Mouse (Mus musculus): ENCODE data around the gene Fam49a. TPM values are rescaled to one million over a fixed set of nuclear protein-coding genes. Genes with fewer than 3 reads are reported as not detected.

Fam49a gene
- polyA plus RNA-seq, 1 experiment: not detected

- Histone ChIP-seq H3K36me3 (ENCODE audit: control insufficient read depth, insufficient read depth) (no peaks in the 10 kb centered on the region), H3K79me3 (ENCODE audit: low read depth) (no peaks in the 10 kb centered on the region), H3ac (ENCODE audit: control insufficient read depth, insufficient read length, low read depth) (no peak overlapping the region), H3K79me2 (ENCODE audit: control insufficient read depth, insufficient read depth) (no peaks in the 10 kb centered on the region), H3K27me3 (ENCODE audit: control insufficient read depth, insufficient read depth, insufficient read length) (no peaks in the 10 kb centered on the region), H3K4me3 (ENCODE audit: insufficient read depth, poor library complexity, severe bottlenecking) (no peak overlapping the region)
- no peak for TF ChIP-seq MYOG (IDR thresholded peaks at IDR 0.05; ENCODE audit: control insufficient read depth, extremely low read depth, insufficient read length)
- no peak for TF ChIP-seq CEBPB (IDR thresholded peaks at IDR 0.05; ENCODE audit: low read depth)
- TF ChIP-seq FOSL1 (IDR thresholded peaks at IDR 0.05; ENCODE audit: insufficient read depth, low read length, poor library complexity, severe bottlenecking): no peak
- TF ChIP-seq MYOD1 (IDR thresholded peaks at IDR 0.05; ENCODE audit: control insufficient read depth, insufficient read length, low read depth): no peak
- TF ChIP-seq CTCF (IDR thresholded peaks at IDR 0.05; ENCODE audit: control insufficient read depth, insufficient read depth, insufficient read length): no peak
- no peak for TF ChIP-seq MAX (IDR thresholded peaks at IDR 0.05)
Measured at GRCm38 (mm10) chr12:12354115-12354653, 92.2 kb downstream of the Fam49a start.

DNA sequence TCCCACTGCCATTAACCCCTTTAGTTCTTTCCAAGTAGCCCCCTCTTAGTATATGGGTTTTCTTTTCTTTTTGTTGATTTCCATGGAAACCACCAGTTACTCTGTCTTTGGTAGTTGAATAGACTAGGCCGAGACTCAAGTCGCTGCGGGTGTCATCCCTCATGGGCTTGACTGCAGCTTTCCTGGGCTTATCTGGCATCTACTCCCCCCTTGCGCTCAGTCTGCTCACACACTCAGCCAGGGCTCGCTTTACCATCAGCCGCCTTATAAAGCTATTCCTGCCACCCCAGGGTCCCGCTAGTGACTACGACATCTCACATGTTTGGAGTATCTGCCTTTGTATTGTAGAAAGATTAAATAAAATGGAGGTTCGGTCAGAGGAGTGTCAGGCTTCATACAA is 94.1 kb downstream of the Fam49a start:
- Histone ChIP-seq H3ac (ENCODE audit: control insufficient read depth, insufficient read length, low read depth) (no peak overlapping the region), H3K27me3 (ENCODE audit: control insufficient read depth, insufficient read depth, insufficient read length) (no peaks in the 10 kb centered on the region), H3K36me3 (ENCODE audit: control insufficient read depth, insufficient read depth) (no peaks in the 10 kb centered on the region), H3K79me2 (ENCODE audit: control insufficient read depth, insufficient read depth) (no peaks in the 10 kb centered on the region), H3K4me3 (ENCODE audit: insufficient read depth, poor library complexity, severe bottlenecking) (no peak overlapping the region), H3K79me3 (ENCODE audit: low read depth) (no peaks in the 10 kb centered on the region)
- TF ChIP-seq USF1 (IDR thresholded peaks at IDR 0.05; ENCODE audit: low read depth): no peak
- TF ChIP-seq MYOD1 (IDR thresholded peaks at IDR 0.05; ENCODE audit: control insufficient read depth, insufficient read length, low read depth): no peak
- no peak for TF ChIP-seq MAX (IDR thresholded peaks at IDR 0.05)
- no peak for TF ChIP-seq CEBPB (IDR thresholded peaks at IDR 0.05; ENCODE audit: low read depth)
- no peak for TF ChIP-seq FOSL1 (IDR thresholded peaks at IDR 0.05; ENCODE audit: insufficient read depth, low read length, poor library complexity, severe bottlenecking)
- TF ChIP-seq CTCF (IDR thresholded peaks at IDR 0.05; ENCODE audit: control insufficient read depth, insufficient read depth, insufficient read length): no peak
- TF ChIP-seq MYOG (IDR thresholded peaks at IDR 0.05; ENCODE audit: control insufficient read depth, extremely low read depth, insufficient read length): no peak

DNA sequence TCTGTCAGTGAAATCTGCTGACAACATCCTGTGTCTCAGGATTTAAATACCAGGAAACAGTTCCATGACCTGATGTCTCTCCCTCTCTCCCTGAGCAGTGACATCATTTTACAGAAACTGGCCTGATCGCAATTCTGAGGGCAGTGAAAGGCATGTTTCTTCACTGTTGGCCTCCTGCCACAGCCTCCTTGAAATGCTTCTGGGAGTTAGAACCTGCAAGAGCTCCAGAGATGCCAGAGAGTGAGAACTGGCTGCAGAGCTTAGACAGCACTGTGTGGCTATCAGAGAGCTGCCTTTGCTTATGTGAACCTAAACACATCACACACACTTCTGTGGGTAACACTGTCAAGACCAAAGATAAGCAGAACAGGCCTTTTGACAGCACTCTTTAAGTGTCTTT is 94.5 kb downstream of the Fam49a start:
- Histone ChIP-seq H3K79me2 (ENCODE audit: control insufficient read depth, insufficient read depth) (no peaks in the 10 kb centered on the region), H3K27me3 (ENCODE audit: control insufficient read depth, insufficient read depth, insufficient read length) (no peaks in the 10 kb centered on the region), H3K36me3 (ENCODE audit: control insufficient read depth, insufficient read depth) (no peaks in the 10 kb centered on the region), H3K79me3 (ENCODE audit: low read depth) (no peaks in the 10 kb centered on the region), H3ac (ENCODE audit: control insufficient read depth, insufficient read length, low read depth) (no peak overlapping the region), H3K4me3 (ENCODE audit: insufficient read depth, poor library complexity, severe bottlenecking) (no peak overlapping the region)
- TF ChIP-seq CTCF (IDR thresholded peaks at IDR 0.05; ENCODE audit: control insufficient read depth, insufficient read depth, insufficient read length) (no peak), FOSL1 (IDR thresholded peaks at IDR 0.05; ENCODE audit: insufficient read depth, low read length, poor library complexity, severe bottlenecking) (no peak), MYOG (IDR thresholded peaks at IDR 0.05; ENCODE audit: control insufficient read depth, extremely low read depth, insufficient read length) (no peak), USF1 (IDR thresholded peaks at IDR 0.05; ENCODE audit: low read depth) (no peak), MYOD1 (IDR thresholded peaks at IDR 0.05; ENCODE audit: control insufficient read depth, insufficient read length, low read depth) (no peak), CEBPB (IDR thresholded peaks at IDR 0.05; ENCODE audit: low read depth) (no peak), MAX (IDR thresholded peaks at IDR 0.05) (no peak)

- no peaks in the 10 kb centered on the region for H3K36me3 ChIP-seq (ENCODE audit: control insufficient read depth, insufficient read depth)
- H3K79me3 ChIP-seq (ENCODE audit: low read depth): no peaks in the 10 kb centered on the region
- H3K79me2 ChIP-seq (ENCODE audit: control insufficient read depth, insufficient read depth): no peaks in the 10 kb centered on the region
- no peaks in the 10 kb centered on the region for H3K27me3 ChIP-seq (ENCODE audit: control insufficient read depth, insufficient read depth, insufficient read length)
- no peak overlapping the region for H3K4me3 ChIP-seq (ENCODE audit: insufficient read depth, poor library complexity, severe bottlenecking)
- no peak overlapping the region for H3ac ChIP-seq (ENCODE audit: control insufficient read depth, insufficient read length, low read depth)
- TF ChIP-seq MYOD1 (IDR thresholded peaks at IDR 0.05; ENCODE audit: control insufficient read depth, insufficient read length, low read depth) (no peak), CTCF (IDR thresholded peaks at IDR 0.05; ENCODE audit: control insufficient read depth, insufficient read depth, insufficient read length) (no peak), MYOG (IDR thresholded peaks at IDR 0.05; ENCODE audit: control insufficient read depth, extremely low read depth, insufficient read length) (no peak), MAX (IDR thresholded peaks at IDR 0.05) (no peak), CEBPB (IDR thresholded peaks at IDR 0.05; ENCODE audit: low read depth) (no peak), USF1 (IDR thresholded peaks at IDR 0.05; ENCODE audit: low read depth) (no peak), FOSL1 (IDR thresholded peaks at IDR 0.05; ENCODE audit: insufficient read depth, low read length, poor library complexity, severe bottlenecking) (no peak)
Measured at GRCm38 (mm10) chr12:12356946-12357345, 95.0 kb downstream of the Fam49a start.

DNA sequence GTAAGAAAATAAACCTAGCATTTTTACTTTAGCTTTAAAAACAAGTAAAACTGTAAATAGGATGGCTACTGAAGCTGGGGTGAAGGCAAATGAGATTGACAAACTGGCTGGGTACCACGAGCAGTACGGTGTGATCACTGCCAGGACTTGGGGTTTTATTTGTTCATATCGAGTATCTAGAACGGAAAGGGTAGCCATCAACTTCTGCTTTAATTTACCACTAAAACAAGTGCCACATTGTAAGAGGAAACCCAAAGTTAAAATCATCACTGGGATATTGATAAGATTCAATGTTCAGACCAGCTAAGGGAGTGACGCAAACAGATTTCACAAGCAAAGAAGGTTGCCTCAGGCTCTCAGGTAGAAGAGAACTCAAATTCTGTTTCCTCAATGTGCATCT is 98.0 kb downstream of the Fam49a start:
- Histone ChIP-seq H3K27me3 (ENCODE audit: control insufficient read depth, insufficient read depth, insufficient read length) (no peaks in the 10 kb centered on the region), H3K79me3 (ENCODE audit: low read depth) (no peaks in the 10 kb centered on the region), H3K36me3 (ENCODE audit: control insufficient read depth, insufficient read depth) (no peaks in the 10 kb centered on the region), H3K4me3 (ENCODE audit: insufficient read depth, poor library complexity, severe bottlenecking) (no peak overlapping the region), H3K79me2 (ENCODE audit: control insufficient read depth, insufficient read depth) (no peaks in the 10 kb centered on the region), H3ac (ENCODE audit: control insufficient read depth, insufficient read length, low read depth) (no peak overlapping the region)
- TF ChIP-seq MAX (IDR thresholded peaks at IDR 0.05) (no peak), FOSL1 (IDR thresholded peaks at IDR 0.05; ENCODE audit: insufficient read depth, low read length, poor library complexity, severe bottlenecking) (no peak), MYOD1 (IDR thresholded peaks at IDR 0.05; ENCODE audit: control insufficient read depth, insufficient read length, low read depth) (no peak)

DNA sequence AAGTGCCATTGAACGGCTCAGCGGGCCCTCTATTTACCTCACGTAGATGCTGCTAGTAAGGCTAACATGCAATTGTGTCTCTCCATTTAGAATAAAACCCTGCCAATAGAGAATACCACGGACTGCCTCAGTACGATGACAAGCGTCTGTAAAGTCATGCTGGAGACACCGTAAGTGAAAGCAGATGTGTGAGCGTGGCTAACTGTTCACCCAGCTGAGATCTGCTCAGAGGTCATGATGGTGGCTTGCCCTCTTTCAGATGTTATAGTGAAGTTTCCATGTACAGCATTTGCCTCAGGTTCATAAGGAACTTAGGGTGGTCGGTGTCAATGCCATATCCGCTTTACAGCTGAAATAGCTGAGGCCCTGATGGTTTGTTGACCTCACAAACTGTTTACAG is 100.4 kb downstream of the Fam49a start:
- H3ac ChIP-seq (ENCODE audit: control insufficient read depth, insufficient read length, low read depth): no peak overlapping the region
- H3K4me3 ChIP-seq (ENCODE audit: insufficient read depth, poor library complexity, severe bottlenecking): no peak overlapping the region
- no peaks in the 10 kb centered on the region for H3K79me2 ChIP-seq (ENCODE audit: control insufficient read depth, insufficient read depth)
- H3K27me3 ChIP-seq (ENCODE audit: control insufficient read depth, insufficient read depth, insufficient read length): no peaks in the 10 kb centered on the region
- TF ChIP-seq MAX (IDR thresholded peaks at IDR 0.05) (no peak), MYOD1 (IDR thresholded peaks at IDR 0.05; ENCODE audit: control insufficient read depth, insufficient read length, low read depth) (no peak), MYOG (IDR thresholded peaks at IDR 0.05; ENCODE audit: control insufficient read depth, extremely low read depth, insufficient read length) (no peak), CEBPB (IDR thresholded peaks at IDR 0.05; ENCODE audit: low read depth) (no peak), USF1 (IDR thresholded peaks at IDR 0.05; ENCODE audit: low read depth) (no peak), CTCF (IDR thresholded peaks at IDR 0.05; ENCODE audit: control insufficient read depth, insufficient read depth, insufficient read length) (no peak), FOSL1 (IDR thresholded peaks at IDR 0.05; ENCODE audit: insufficient read depth, low read length, poor library complexity, severe bottlenecking) (no peak)
- H3K36me3 ChIP-seq (ENCODE audit: control insufficient read depth, insufficient read depth): no peaks in the 10 kb centered on the region
- H3K79me3 ChIP-seq (ENCODE audit: low read depth): no peaks in the 10 kb centered on the region

All from C2C12 (cell line).